Mouse (Mus musculus) heart, adult 2 months (tissue): Measurements from ENCODE around the gene Fahd1. TPM values are rescaled to one million over a fixed set of nuclear protein-coding genes. Genes with fewer than 3 reads are reported as not detected.
A peak's percentile ranks its signal among the peaks of the same experiment; 100 is the strongest.

ENCODE experiments used
- DNase-seq, 2 experiments: peaks; one replicate each; pipeline ENCODE4 v3.0.0; 2021
- H3K27ac ChIP-seq: fragments of 200-600 bp; 2 replicates; pipeline ENCODE4 v1.8.1; 2022
- H3K27me3 ChIP-seq: fragments of 200-500 bp; 2 replicates; pipeline ENCODE4 v1.6.1; 2012; ENCODE audit warnings: mild to moderate bottlenecking, low read length, inconsistent platforms, mixed read lengths; ENCODE audit not compliant: control insufficient read depth, insufficient read depth
- H3K36me3 ChIP-seq: fragments of 200-500 bp; 2 replicates; pipeline ENCODE4 v1.6.1; 2012; ENCODE audit warnings: low read length, inconsistent platforms; ENCODE audit not compliant: control insufficient read depth, insufficient read depth
- H3K4me1 ChIP-seq: fragments of 200-500 bp; 2 replicates; pipeline ENCODE4 v1.6.1; 2011; ENCODE audit warnings: low read length; ENCODE audit not compliant: control insufficient read depth, insufficient read depth
- H3K4me3 ChIP-seq: fragments of 200-600 bp; 2 replicates; pipeline ENCODE4 v1.8.1; 2022
- H3K79me2 ChIP-seq: fragments of 200-500 bp; replicated peaks from 2 replicates; pipeline ENCODE4 v1.6.1; 2012; ENCODE audit warnings: mild to moderate bottlenecking, inconsistent platforms, low read length, moderate library complexity, mixed read lengths; ENCODE audit not compliant: control insufficient read depth, insufficient read depth
- H3K9ac ChIP-seq: fragments of 200-500 bp; 2 replicates; pipeline ENCODE4 v1.6.1; 2012; ENCODE audit warnings: low read depth, mild to moderate bottlenecking, control low read depth, inconsistent platforms, low read length, mixed read lengths
- CTCF ChIP-seq: fragments of 200-600 bp; IDR thresholded peaks from 2 replicates; pipeline ENCODE4 v1.8.1; 2022; ENCODE audit warnings: antibody characterized with exemption, mild to moderate bottlenecking, moderate library complexity
- EP300 ChIP-seq: fragments of 200-500 bp; IDR thresholded peaks from 2 replicates; pipeline ENCODE4 v1.6.1; 2011; ENCODE audit warnings: low read depth, low read length, control low read depth; ENCODE audit not compliant: insufficient read depth
- POLR2A ChIP-seq: fragments of 200-500 bp; IDR thresholded peaks from 2 replicates; pipeline ENCODE4 v1.6.1; 2011; ENCODE audit warnings: mild to moderate bottlenecking, low read depth, low read length, control low read depth; ENCODE audit not compliant: insufficient read depth
- WGBS: fragments of 180-500 bp; shearing (Covaris S2); methylation state at CpG from one replicate; pipeline ENCODE4 v1.1.7; 2018; 5-methylcytosine and 5-hydroxymethylcytosine counted together
- intact Hi-C: fragments of 180-260 bp; cut with DNase I; formaldehyde crosslinking; loops from one replicate; pipeline ENCODE4 v1.15.1; 2025
- polyA plus RNA-seq: library from polyadenylated mRNA; depleted of rRNA; stranded (reverse); fragments of >200 nt; gene quantifications from 2 replicates; pipeline ENCODE4 v1.2.3, GENCODE M21; 2012
- total RNA-seq, 2 experiments: library from RNA; stranded (reverse); gene quantifications; 2 replicates each; pipeline ENCODE4 v1.2.3; 2021

Gene Fahd1
- total and polyA plus RNA-seq, 3 experiments = 42.7 to 81.5 (median 80.3) TPM

GRCm38 (mm10) chr17:24855838-24856464, 5.8 kb upstream of the Fahd1 start:
- H3K27me3 ChIP-seq = no peaks in the 10 kb centered on the region
- no peak for DNase-seq
- no peaks in the 10 kb centered on the region; the same call in none of the 2 replicates for H3K4me1 ChIP-seq
- no peak overlapping the region for H3K27ac ChIP-seq
- no peaks in the 10 kb centered on the region for H3K79me2 ChIP-seq
- intact Hi-C loops = no loop called here
- TF ChIP-seq POLR2A (no peak), CTCF (no peak), EP300 (no peak)
- H3K36me3 ChIP-seq = no peaks in the 10 kb centered on the region
- WGBS = 59% methylated on average over 3 of the region's 3 CpGs
- no peak overlapping the region for H3K4me3 ChIP-seq
- no peak overlapping the region for H3K9ac ChIP-seq

DNA sequence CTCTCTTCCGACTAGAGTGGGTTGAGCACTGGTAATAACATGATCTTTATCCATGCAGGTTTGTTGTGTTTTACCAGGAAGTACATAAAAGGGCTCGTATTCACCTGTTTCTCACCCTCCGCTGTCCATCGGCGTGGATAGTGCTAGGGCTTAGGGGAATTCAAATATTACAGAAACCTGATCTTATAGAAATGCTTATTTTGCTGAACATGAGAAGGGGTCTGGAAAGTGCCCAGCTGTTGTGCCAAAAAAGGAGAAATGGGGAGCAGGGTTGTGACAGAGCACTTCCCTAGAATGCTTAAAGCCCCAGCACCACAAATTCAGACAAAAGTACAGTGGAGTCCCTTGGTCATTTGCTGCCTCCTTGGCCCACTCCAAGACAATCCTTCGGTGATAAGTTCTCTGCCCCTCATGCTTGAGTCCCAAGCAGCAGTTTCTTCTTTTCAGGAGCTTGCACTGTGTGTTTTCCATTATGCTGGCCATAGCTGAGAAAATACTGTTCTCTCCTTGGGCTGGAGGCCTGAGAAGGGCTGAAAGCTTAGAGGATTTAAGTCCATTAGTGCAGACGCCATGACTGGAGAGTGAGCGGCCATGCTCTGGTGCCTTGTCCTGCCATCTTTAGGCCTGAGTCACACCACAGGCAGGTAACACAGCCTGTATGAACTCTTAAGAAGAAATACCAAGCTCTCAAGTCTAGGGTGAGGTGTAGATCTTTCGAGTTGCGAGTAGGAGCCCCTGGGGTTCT, 1.4 kb upstream of the Fahd1 start:
- DNase-seq = no peak
- peaks cover 2% of the 10 kb centered on the region for H3K4me1 ChIP-seq
- no peaks in the 10 kb centered on the region for H3K36me3 ChIP-seq
- H3K79me2 ChIP-seq = no peaks in the 10 kb centered on the region
- peak overlapping the region; percentile 62 for H3K4me3 ChIP-seq
- 81% methylated on average over 10 of the region's 10 CpGs for WGBS
- H3K9ac ChIP-seq = peak overlapping the region; percentile 71; the same call in 1 of the 2 replicates
- H3K27me3 ChIP-seq = no peaks in the 10 kb centered on the region
- intact Hi-C loops = loop anchor here (2.0 kb wide), 1 partner anchor 33 kb away; no protein-coding TSS in a partner anchor
- TF ChIP-seq EP300 (no peak), CTCF (no peak), POLR2A (no peak)
- no peak overlapping the region; the same call in 1 of the 2 replicates for H3K27ac ChIP-seq

DNA sequence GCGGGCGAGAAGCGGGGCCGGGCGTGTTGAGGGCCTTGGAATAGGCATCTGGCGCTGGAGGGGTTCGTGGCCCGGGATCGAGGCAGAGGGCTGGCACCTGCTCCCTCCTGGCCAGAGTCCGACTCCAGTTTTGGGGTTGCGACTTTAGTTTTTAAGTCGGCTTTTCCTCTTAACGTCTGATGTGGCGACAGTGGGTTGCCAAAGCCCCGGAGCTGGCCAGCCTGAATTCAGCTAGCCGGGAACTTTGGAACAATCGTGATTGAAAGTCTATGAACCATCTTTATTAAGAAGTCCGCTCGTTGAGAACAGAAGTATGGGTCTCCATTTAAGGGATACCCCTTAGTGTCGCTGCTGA, 586 bp upstream of the Fahd1 start:
- intact Hi-C loops = loop anchor here (2.0 kb wide), 1 partner anchor 34 kb away; no protein-coding TSS in a partner anchor
- no peak for DNase-seq

GRCm38 (mm10) chr17:24849733-24850064, 465 bp downstream of the Fahd1 start:
- Histone ChIP-seq H3K79me2 (no peaks in the 10 kb centered on the region), H3K27me3 (no peaks in the 10 kb centered on the region), H3K4me1 (peaks cover 2% of the 10 kb centered on the region), H3K9ac (peak overlapping the region; percentile 74), H3K27ac (peak overlapping the region; percentile 87), H3K36me3 (no peaks in the 10 kb centered on the region), H3K4me3 (peak overlapping the region; percentile 62)
- no peak for DNase-seq
- WGBS = under 1% methylated on average over 21 of the region's 21 CpGs
- TF ChIP-seq EP300 (peak; percentile 38; the same call in 1 of the 2 replicates), POLR2A (no peak; the same call in 1 of the 2 replicates), CTCF (peak; percentile 60)
- intact Hi-C loops = loop anchor here (2.0 kb wide), 1 partner anchor 35 kb away; no protein-coding TSS in a partner anchor

More for the DNA sequence above, 586 bp upstream of the Fahd1 start:
- Histone ChIP-seq H3K9ac (peak overlapping the region; percentile 71), H3K4me1 (peaks cover 2% of the 10 kb centered on the region), H3K79me2 (no peaks in the 10 kb centered on the region), H3K27ac (peak overlapping the region; percentile 87), H3K4me3 (peak overlapping the region; percentile 62), H3K36me3 (no peaks in the 10 kb centered on the region), H3K27me3 (no peaks in the 10 kb centered on the region)
- WGBS = 1% methylated on average over 20 of the region's 20 CpGs
- TF ChIP-seq CTCF (no peak; the same call in 1 of the 2 replicates), EP300 (no peak), POLR2A (no peak)

- Histone ChIP-seq H3K36me3 (no peaks in the 10 kb centered on the region), H3K79me2 (no peaks in the 10 kb centered on the region), H3K9ac (peak overlapping the region; percentile 54), H3K27ac (peak overlapping the region; percentile 87), H3K4me3 (peak overlapping the region; percentile 62), H3K4me1 (peaks cover 2% of the 10 kb centered on the region), H3K27me3 (no peaks in the 10 kb centered on the region)
- intact Hi-C loops = no loop called here
- no peak for TF ChIP-seq CTCF
- TF ChIP-seq POLR2A = no peak
- no peak for DNase-seq
These were observed 1.5 kb downstream of the Fahd1 start for GRCm38 (mm10) chr17:24848600-24849031.

DNA sequence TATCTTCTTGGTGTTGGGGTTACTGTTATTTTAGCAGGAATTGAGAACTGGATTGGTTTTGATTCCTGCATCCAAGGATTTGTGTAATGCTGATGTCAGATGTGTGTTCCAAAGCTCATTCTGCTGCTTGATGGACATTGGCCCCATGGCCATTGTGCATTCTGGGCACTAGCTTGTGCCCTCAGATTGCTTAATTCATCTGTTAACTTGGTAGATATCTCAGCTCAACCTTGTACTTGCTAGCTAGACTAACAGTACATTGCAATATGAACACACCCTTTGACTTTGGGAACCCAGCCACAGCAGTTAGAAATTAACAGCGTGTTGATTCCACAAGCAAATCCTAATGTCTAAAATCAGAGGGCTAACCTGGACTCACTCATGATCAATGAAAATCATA, 2.8 kb downstream of the Fahd1 start:
- DNase-seq = no peak
- no peak overlapping the region for H3K4me3 ChIP-seq
- TF ChIP-seq POLR2A (no peak), EP300 (no peak), CTCF (no peak)
- 84% methylated on average over 1 of the region's 1 CpGs for WGBS
- no peaks in the 10 kb centered on the region for H3K36me3 ChIP-seq
- intact Hi-C loops = no loop called here
- no peaks in the 10 kb centered on the region for H3K27me3 ChIP-seq
- H3K9ac ChIP-seq = no peak overlapping the region
- peaks cover 2% of the 10 kb centered on the region for H3K4me1 ChIP-seq
- H3K27ac ChIP-seq = no peak overlapping the region
- H3K79me2 ChIP-seq = no peaks in the 10 kb centered on the region
